Mouse (Mus musculus) megakaryocyte, embryonic 14.5 days (primary cell): ENCODE measurements at regions not wholly inside any gene's neighbourhood (a gene's known extent, or its start where the extent isn't known, plus 50 kb on each side); places are given as distances from the start of the nearest gene placed in this dataset.

Source experiments
- H3K27me3 ChIP-seq: replicated peaks from 2 replicates; pipeline ENCODE3; 2012; ENCODE audit warnings: inconsistent platforms
- H3K36me3 ChIP-seq: replicated peaks from 2 replicates; pipeline ENCODE3; 2012; ENCODE audit warnings: low read length, inconsistent platforms, mixed read lengths
- H3K4me1 ChIP-seq: 2 replicates; pipeline ENCODE4 v1.6.1; 2012; ENCODE audit warnings: inconsistent platforms
- H3K4me3 ChIP-seq: replicated peaks from 2 replicates; pipeline ENCODE3; 2012; ENCODE audit warnings: moderate library complexity, mild to moderate bottlenecking, inconsistent platforms
- H3K9me3 ChIP-seq: 2 replicates; pipeline ENCODE4 v1.6.1; 2012; ENCODE audit warnings: inconsistent platforms
- FLI1 ChIP-seq: IDR thresholded peaks from 2 replicates; pipeline ENCODE4 v1.6.1; 2012; ENCODE audit warnings: low read length, inconsistent platforms, mixed read lengths
- GATA1 ChIP-seq: IDR thresholded peaks from 3 replicates; pipeline ENCODE4 v1.6.1; 2012; ENCODE audit warnings: mixed read lengths, low read length, inconsistent platforms, borderline replicate concordance

GRCm38 (mm10) chr14:102372994-102373567 is 609.4 kb downstream of the Kctd12 start:
- TF ChIP-seq GATA1 (no peak), FLI1 (no peak)
- H3K9me3 ChIP-seq: no peaks in the 10 kb centered on the region
- H3K4me3 ChIP-seq: no peak overlapping the region
- no peaks in the 10 kb centered on the region for H3K27me3 ChIP-seq
- H3K4me1 ChIP-seq: no peaks in the 10 kb centered on the region
- H3K36me3 ChIP-seq: no peaks in the 10 kb centered on the region

- no peaks in the 10 kb centered on the region for H3K4me1 ChIP-seq
- no peaks in the 10 kb centered on the region for H3K36me3 ChIP-seq
- H3K27me3 ChIP-seq: no peaks in the 10 kb centered on the region
- TF ChIP-seq GATA1 (no peak), FLI1 (no peak)
- no peak overlapping the region for H3K4me3 ChIP-seq
- H3K9me3 ChIP-seq: peaks cover 11% of the 10 kb centered on the region; the same call in 1 of the 2 replicates
These were observed 620.8 kb downstream of the Kctd12 start for GRCm38 (mm10) chr14:102361589-102361988.

- Histone ChIP-seq H3K27me3 (no peaks in the 10 kb centered on the region), H3K9me3 (peaks cover 9% of the 10 kb centered on the region), H3K4me1 (no peaks in the 10 kb centered on the region), H3K36me3 (no peaks in the 10 kb centered on the region), H3K4me3 (no peak overlapping the region)
- no peak for TF ChIP-seq GATA1
- no peak for TF ChIP-seq FLI1
These were observed 599.7 kb downstream of the Lmo7 start for GRCm38 (mm10) chr14:102329409-102329808.

- no peaks in the 10 kb centered on the region for H3K27me3 ChIP-seq
- no peak overlapping the region for H3K4me3 ChIP-seq
- TF ChIP-seq GATA1 (no peak), FLI1 (no peak)
- H3K4me1 ChIP-seq: no peaks in the 10 kb centered on the region
- no peaks in the 10 kb centered on the region for H3K36me3 ChIP-seq
- peaks cover 14% of the 10 kb centered on the region for H3K9me3 ChIP-seq
These were observed 576.6 kb downstream of the Lmo7 start for GRCm38 (mm10) chr14:102306332-102306731.

- no peak overlapping the region for H3K4me3 ChIP-seq
- H3K4me1 ChIP-seq: no peaks in the 10 kb centered on the region
- no peak for TF ChIP-seq FLI1
- TF ChIP-seq GATA1: no peak
- H3K27me3 ChIP-seq: no peaks in the 10 kb centered on the region
- no peaks in the 10 kb centered on the region for H3K36me3 ChIP-seq
- H3K9me3 ChIP-seq: peaks cover 10% of the 10 kb centered on the region; the same call in 1 of the 2 replicates
These were observed 573.1 kb downstream of the Lmo7 start for GRCm38 (mm10) chr14:102302826-102303225.

GRCm38 (mm10) chr14:102300251-102300650 is 570.5 kb downstream of the Lmo7 start:
- peaks cover 10% of the 10 kb centered on the region; the same call in 1 of the 2 replicates for H3K9me3 ChIP-seq
- H3K36me3 ChIP-seq: no peaks in the 10 kb centered on the region
- no peaks in the 10 kb centered on the region for H3K4me1 ChIP-seq
- no peaks in the 10 kb centered on the region for H3K27me3 ChIP-seq
- H3K4me3 ChIP-seq: no peak overlapping the region
- TF ChIP-seq GATA1: no peak
- TF ChIP-seq FLI1: no peak

- no peaks in the 10 kb centered on the region for H3K36me3 ChIP-seq
- no peaks in the 10 kb centered on the region for H3K4me1 ChIP-seq
- peaks cover 4% of the 10 kb centered on the region; the same call in 1 of the 2 replicates for H3K9me3 ChIP-seq
- no peaks in the 10 kb centered on the region for H3K27me3 ChIP-seq
- no peak overlapping the region for H3K4me3 ChIP-seq
- no peak for TF ChIP-seq GATA1
- TF ChIP-seq FLI1: no peak
These were observed 561.6 kb downstream of the Lmo7 start for GRCm38 (mm10) chr14:102291361-102291760.

- H3K36me3 ChIP-seq: no peaks in the 10 kb centered on the region
- H3K4me1 ChIP-seq: no peaks in the 10 kb centered on the region
- TF ChIP-seq GATA1: no peak
- H3K27me3 ChIP-seq: no peaks in the 10 kb centered on the region
- H3K4me3 ChIP-seq: no peak overlapping the region
- peaks cover 13% of the 10 kb centered on the region for H3K9me3 ChIP-seq
These were observed 520.3 kb downstream of the Lmo7 start for GRCm38 (mm10) chr14:102250076-102250475.

GRCm38 (mm10) chr14:102248581-102248980 is 518.8 kb downstream of the Lmo7 start:
- TF ChIP-seq FLI1 (no peak), GATA1 (no peak)
- H3K4me3 ChIP-seq: no peak overlapping the region
- H3K36me3 ChIP-seq: no peaks in the 10 kb centered on the region
- no peaks in the 10 kb centered on the region for H3K4me1 ChIP-seq
- peaks cover 13% of the 10 kb centered on the region for H3K9me3 ChIP-seq
- H3K27me3 ChIP-seq: no peaks in the 10 kb centered on the region

GRCm38 (mm10) chr14:102248023-102248422 is 518.3 kb downstream of the Lmo7 start:
- Histone ChIP-seq H3K4me3 (no peak overlapping the region), H3K27me3 (no peaks in the 10 kb centered on the region)

More at GRCm38 (mm10) chr14:102248023-102248422, 518.3 kb downstream of the Lmo7 start:
- Histone ChIP-seq H3K9me3 (peaks cover 14% of the 10 kb centered on the region), H3K4me1 (no peaks in the 10 kb centered on the region), H3K36me3 (no peaks in the 10 kb centered on the region)
- TF ChIP-seq GATA1 (no peak), FLI1 (no peak)
